Mouse (Mus musculus): Measurements from ENCODE around the gene Fetub. TPM values are rescaled to one million over a fixed set of nuclear protein-coding genes. Genes with fewer than 3 reads are reported as not detected.

The Fetub gene
- not detected in 2 replicates for polyA plus RNA-seq (2012)

GRCm38 (mm10) chr16:22918034-22918433 is at the start of gene Fetub:
Gene Fetub (plus strand): TSS chr16:22918334.
- no peaks in the 10 kb centered on the region for H3K4me1 ChIP-seq (ENCODE audit: control insufficient read depth)
- H3K4me3 ChIP-seq (replicated peaks) = no peak within 1 kb of the TSS
- TF ChIP-seq GATA1 (IDR thresholded peaks at IDR 0.05; ENCODE audit: low read length) (no peak), TAL1 (IDR thresholded peaks at IDR 0.05; ENCODE audit: low read length) (no peak)
- H3K36me3 ChIP-seq (ENCODE audit: control insufficient read depth) = no peaks in the 10 kb centered on the region
- no peaks in the 10 kb centered on the region for H3K27me3 ChIP-seq (ENCODE audit: control insufficient read depth)
- peaks cover 3% of the 10 kb centered on the region; the same call in 1 of the 2 replicates for H3K9me3 ChIP-seq (ENCODE audit: control insufficient read depth, low read length)

- H3K4me3 ChIP-seq (replicated peaks) = no peak overlapping the region
- H3K4me1 ChIP-seq (ENCODE audit: control insufficient read depth) = no peaks in the 10 kb centered on the region
- no peak for TF ChIP-seq TAL1 (IDR thresholded peaks at IDR 0.05; ENCODE audit: low read length)
- TF ChIP-seq GATA1 (IDR thresholded peaks at IDR 0.05; ENCODE audit: low read length) = no peak
- no peaks in the 10 kb centered on the region for H3K27me3 ChIP-seq (ENCODE audit: control insufficient read depth)
- no peaks in the 10 kb centered on the region for H3K9me3 ChIP-seq (ENCODE audit: control insufficient read depth, low read length)
- peaks cover 69% of the 10 kb centered on the region for H3K36me3 ChIP-seq (ENCODE audit: control insufficient read depth)
Measured at GRCm38 (mm10) chr16:22872397-22872796, 45.7 kb upstream of the Fetub start.

- Histone ChIP-seq H3K36me3 (ENCODE audit: control insufficient read depth) (peaks cover 59% of the 10 kb centered on the region), H3K27me3 (ENCODE audit: control insufficient read depth) (no peaks in the 10 kb centered on the region), H3K4me1 (ENCODE audit: control insufficient read depth) (no peaks in the 10 kb centered on the region), H3K9me3 (ENCODE audit: control insufficient read depth, low read length) (no peaks in the 10 kb centered on the region), H3K4me3 (replicated peaks) (no peak overlapping the region)
- TF ChIP-seq TAL1 (IDR thresholded peaks at IDR 0.05; ENCODE audit: low read length) (no peak), GATA1 (IDR thresholded peaks at IDR 0.05; ENCODE audit: low read length) (no peak)
Measured at GRCm38 (mm10) chr16:22873369-22873768, 44.8 kb upstream of the Fetub start.

GRCm38 (mm10) chr16:22876218-22877043 is 41.7 kb upstream of the Fetub start:
- no peaks in the 10 kb centered on the region for H3K9me3 ChIP-seq (ENCODE audit: control insufficient read depth, low read length)
- H3K36me3 ChIP-seq (ENCODE audit: control insufficient read depth) = peaks cover 29% of the 10 kb centered on the region
- H3K4me3 ChIP-seq (replicated peaks) = no peak overlapping the region
- H3K4me1 ChIP-seq (ENCODE audit: control insufficient read depth) = peaks cover 2% of the 10 kb centered on the region; the same call in 1 of the 2 replicates
- TF ChIP-seq TAL1 (IDR thresholded peaks at IDR 0.05; ENCODE audit: low read length) = no peak
- TF ChIP-seq GATA1 (IDR thresholded peaks at IDR 0.05; ENCODE audit: low read length) = no peak
- H3K27me3 ChIP-seq (ENCODE audit: control insufficient read depth) = peaks cover 2% of the 10 kb centered on the region; the same call in 1 of the 2 replicates

GRCm38 (mm10) chr16:22877660-22878390 is 40.3 kb upstream of the Fetub start:
- peaks cover 9% of the 10 kb centered on the region for H3K4me1 ChIP-seq (ENCODE audit: control insufficient read depth)
- peaks cover 2% of the 10 kb centered on the region; the same call in 1 of the 2 replicates for H3K27me3 ChIP-seq (ENCODE audit: control insufficient read depth)
- H3K36me3 ChIP-seq (ENCODE audit: control insufficient read depth) = peaks cover 15% of the 10 kb centered on the region
- TF ChIP-seq TAL1 (IDR thresholded peaks at IDR 0.05; ENCODE audit: low read length) = no peak
- no peak for TF ChIP-seq GATA1 (IDR thresholded peaks at IDR 0.05; ENCODE audit: low read length)
- H3K9me3 ChIP-seq (ENCODE audit: control insufficient read depth, low read length) = no peaks in the 10 kb centered on the region
- H3K4me3 ChIP-seq (replicated peaks) = no peak overlapping the region

- no peak overlapping the region for H3K4me3 ChIP-seq (replicated peaks)
- peaks cover 12% of the 10 kb centered on the region for H3K4me1 ChIP-seq (ENCODE audit: control insufficient read depth)
Measured at GRCm38 (mm10) chr16:22878716-22879115, 39.4 kb upstream of the Fetub start.

GRCm38 (mm10) chr16:22879945-22880595 is 38.1 kb upstream of the Fetub start:
- Histone ChIP-seq H3K4me1 (ENCODE audit: control insufficient read depth) (peaks cover 12% of the 10 kb centered on the region), H3K9me3 (ENCODE audit: control insufficient read depth, low read length) (no peaks in the 10 kb centered on the region), H3K4me3 (replicated peaks) (no peak overlapping the region), H3K36me3 (ENCODE audit: control insufficient read depth) (no peaks in the 10 kb centered on the region), H3K27me3 (ENCODE audit: control insufficient read depth) (peaks cover 2% of the 10 kb centered on the region; the same call in 1 of the 2 replicates)
- no peak for TF ChIP-seq TAL1 (IDR thresholded peaks at IDR 0.05; ENCODE audit: low read length)
- no peak for TF ChIP-seq GATA1 (IDR thresholded peaks at IDR 0.05; ENCODE audit: low read length)

More at GRCm38 (mm10) chr16:22878716-22879115, 39.4 kb upstream of the Fetub start:
- TF ChIP-seq GATA1 (IDR thresholded peaks at IDR 0.05; ENCODE audit: low read length) (no peak), TAL1 (IDR thresholded peaks at IDR 0.05; ENCODE audit: low read length) (no peak)
- peaks cover 2% of the 10 kb centered on the region; the same call in 1 of the 2 replicates for H3K27me3 ChIP-seq (ENCODE audit: control insufficient read depth)
- peaks cover 8% of the 10 kb centered on the region for H3K36me3 ChIP-seq (ENCODE audit: control insufficient read depth)
- H3K9me3 ChIP-seq (ENCODE audit: control insufficient read depth, low read length) = no peaks in the 10 kb centered on the region

GRCm38 (mm10) chr16:22880900-22881299 is 37.2 kb upstream of the Fetub start:
- Histone ChIP-seq H3K4me1 (ENCODE audit: control insufficient read depth) (peaks cover 12% of the 10 kb centered on the region), H3K27me3 (ENCODE audit: control insufficient read depth) (peaks cover 2% of the 10 kb centered on the region; the same call in 1 of the 2 replicates), H3K9me3 (ENCODE audit: control insufficient read depth, low read length) (no peaks in the 10 kb centered on the region), H3K4me3 (replicated peaks) (no peak overlapping the region), H3K36me3 (ENCODE audit: control insufficient read depth) (no peaks in the 10 kb centered on the region)
- TF ChIP-seq TAL1 (IDR thresholded peaks at IDR 0.05; ENCODE audit: low read length) (no peak), GATA1 (IDR thresholded peaks at IDR 0.05; ENCODE audit: low read length) (no peak)

Data from erythroblast, embryonic 14.5 days (primary cell).